Mouse (Mus musculus) kidney, postnatal 0 days (tissue): ENCODE measurements around the gene Isx. TPM values are rescaled to one million over a fixed set of nuclear protein-coding genes. Genes with fewer than 3 reads are reported as not detected.

ENCODE experiments used
- ATAC-seq: fragments of 200-750 bp; cut with Nextera tagmentation; replicated peaks from 2 replicates; pipeline ENCODE4 v1.8.0; 2017; ENCODE audit warnings: low read depth, moderate number of reproducible peaks, moderate TSS enrichment, moderate library complexity; ENCODE audit not compliant: low FRiP score
- DNase-seq: peaks from one replicate; pipeline ENCODE4 v3.0.0-alpha.2; 2016; ENCODE audit warnings: low spot score
- H3K27ac ChIP-seq: fragments of 300-500 bp; sonication (generic); 2 replicates; pipeline ENCODE4 v1.5.1; 2014; ENCODE audit warnings: mild to moderate bottlenecking
- H3K27me3 ChIP-seq: fragments of 300-500 bp; sonication (generic); 2 replicates; pipeline ENCODE4 v1.6.1; 2014; ENCODE audit warnings: low read length, mixed read lengths; ENCODE audit not compliant: insufficient read depth
- H3K36me3 ChIP-seq: fragments of 300-500 bp; sonication (generic); 2 replicates; pipeline ENCODE4 v1.6.1; 2014; ENCODE audit warnings: low read length, mixed read lengths; ENCODE audit not compliant: insufficient read depth
- H3K4me1 ChIP-seq: fragments of 300-500 bp; sonication (generic); replicated peaks from 2 replicates; pipeline ENCODE4 v1.6.1; 2014; ENCODE audit warnings: antibody characterized with exemption, low read length, mixed read lengths; ENCODE audit not compliant: insufficient read depth
- H3K4me2 ChIP-seq: fragments of 300-500 bp; sonication (generic); 2 replicates; pipeline ENCODE4 v1.6.1; 2014; ENCODE audit warnings: mild to moderate bottlenecking, low read length, moderate library complexity, mixed read lengths
- H3K4me3 ChIP-seq: fragments of 300-500 bp; sonication (generic); replicated peaks from 2 replicates; pipeline ENCODE4 v1.5.1; 2014; ENCODE audit warnings: low read depth, low read length
- H3K9ac ChIP-seq: fragments of 300-500 bp; sonication (generic); 2 replicates; pipeline ENCODE4 v1.6.1; 2014; ENCODE audit warnings: low read depth, low read length
- H3K9me3 ChIP-seq: fragments of 300-500 bp; sonication (generic); replicated peaks from 2 replicates; pipeline ENCODE4 v1.6.1; 2016; ENCODE audit warnings: low read length, inconsistent platforms, mixed read lengths
- CTCF ChIP-seq: IDR thresholded peaks from 2 replicates; pipeline ENCODE4 v1.5.1; 2016; ENCODE audit warnings: antibody characterized with exemption, low read depth, mild to moderate bottlenecking, moderate library complexity
- WGBS: fragments of 180-500 bp; shearing (Covaris S2); extraction: QIAGEN DNeasy Blood & Tissue Kit; methylation state at CpG from one replicate; pipeline ENCODE4 v1.1.7; 2014; 5-methylcytosine and 5-hydroxymethylcytosine counted together
- polyA plus RNA-seq: library from polyadenylated mRNA; unstranded; fragments of >200 nt; fragmentation: Nextera tagmentation; extraction: Ambion mirVana; gene quantifications from 2 replicates; pipeline ENCODE4 v1.2.1, GENCODE M21; 2015

Isx gene
- polyA plus RNA-seq, 1 experiment from 2014 or later: 0.11 TPM

- DNase-seq (no peak), ATAC-seq (no peak)
Observed at GRCm38 (mm10) chr8:74870346-74870949, 2.5 kb upstream of the Isx start.

DNA sequence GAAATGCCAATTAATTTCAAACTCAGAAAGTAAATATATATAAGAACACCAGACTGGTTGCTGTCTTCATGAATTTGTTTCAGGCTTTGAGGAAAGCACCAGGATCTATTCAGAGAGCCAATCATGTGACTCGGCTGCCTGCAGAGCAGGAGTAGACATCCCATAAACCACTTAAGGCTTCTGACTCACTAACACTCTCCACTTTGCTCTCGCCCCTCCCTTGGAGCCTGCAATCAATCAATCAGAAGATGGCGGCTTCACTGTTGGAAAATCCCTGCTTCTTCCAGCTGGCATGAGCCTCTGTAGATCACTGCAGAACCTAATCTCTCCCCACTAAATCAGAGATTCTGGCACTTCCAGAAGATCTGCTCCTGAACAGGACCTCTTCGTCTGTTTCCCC, 1.3 kb upstream of the Isx start:
- Histone ChIP-seq H3K27ac (no peak overlapping the region), H3K9ac (no peak overlapping the region), H3K4me3 (no peak overlapping the region), H3K9me3 (no peaks in the 10 kb centered on the region), H3K4me1 (no peaks in the 10 kb centered on the region), H3K4me2 (no peak overlapping the region), H3K36me3 (no peaks in the 10 kb centered on the region), H3K27me3 (no peaks in the 10 kb centered on the region)
- ATAC-seq (no peak), DNase-seq (no peak)
- TF ChIP-seq CTCF: no peak
- WGBS: 16% methylated on average over 4 of the region's 4 CpGs

More at GRCm38 (mm10) chr8:74870346-74870949, 2.5 kb upstream of the Isx start:
- H3K27ac ChIP-seq: no peak overlapping the region
- 73% methylated on average over 4 of the region's 4 CpGs for WGBS
- H3K4me3 ChIP-seq: no peak overlapping the region
- no peaks in the 10 kb centered on the region for H3K4me1 ChIP-seq
- no peak overlapping the region for H3K9ac ChIP-seq
- no peaks in the 10 kb centered on the region for H3K27me3 ChIP-seq
- no peaks in the 10 kb centered on the region for H3K9me3 ChIP-seq
- no peak for TF ChIP-seq CTCF
- H3K36me3 ChIP-seq: no peaks in the 10 kb centered on the region
- no peak overlapping the region for H3K4me2 ChIP-seq

DNA sequence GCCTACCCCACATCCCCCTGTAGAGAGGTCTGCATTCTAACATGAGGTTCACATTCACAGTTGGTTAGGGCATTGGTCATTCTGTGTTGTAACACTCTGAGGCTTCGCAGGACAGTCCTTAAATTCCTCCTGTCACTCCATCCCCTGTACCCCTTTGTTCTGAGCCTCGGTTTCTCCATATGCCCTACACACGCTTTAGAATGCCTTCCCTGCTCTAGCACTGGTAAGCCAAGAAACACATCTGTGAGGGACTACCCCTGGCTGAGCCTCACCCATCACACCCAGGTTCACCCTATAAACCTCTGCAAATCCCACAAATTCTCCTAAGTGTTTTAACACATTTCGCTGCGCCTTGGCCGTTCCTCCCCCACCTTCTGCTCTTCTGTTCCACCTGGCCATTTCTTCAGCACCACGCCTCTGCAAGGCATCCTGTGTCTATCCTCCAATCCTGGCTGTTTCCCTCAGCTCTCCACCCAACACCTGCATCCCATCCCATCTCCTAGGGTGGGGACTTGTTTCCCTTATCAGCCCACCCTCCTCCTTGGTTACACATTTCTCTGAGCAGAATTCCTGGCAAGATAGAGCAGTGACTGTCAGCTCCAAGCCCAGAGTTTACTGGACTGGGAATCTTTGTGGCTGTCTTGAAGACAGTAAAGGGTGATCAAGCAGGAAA, 686 bp upstream of the Isx start:
- Histone ChIP-seq H3K9ac (no peak overlapping the region), H3K4me1 (no peaks in the 10 kb centered on the region), H3K27me3 (no peaks in the 10 kb centered on the region), H3K9me3 (no peaks in the 10 kb centered on the region), H3K4me3 (no peak overlapping the region), H3K27ac (no peak overlapping the region), H3K36me3 (no peaks in the 10 kb centered on the region), H3K4me2 (no peak overlapping the region)
- WGBS: 77% methylated on average over 7 of the region's 7 CpGs
- no peak for DNase-seq
- no peak for ATAC-seq
- no peak for TF ChIP-seq CTCF

GRCm38 (mm10) chr8:74874565-74874964, 1.6 kb downstream of the Isx start:
- Histone ChIP-seq H3K4me3 (no peak overlapping the region), H3K4me2 (no peak overlapping the region), H3K9ac (no peak overlapping the region), H3K27me3 (no peaks in the 10 kb centered on the region), H3K9me3 (no peaks in the 10 kb centered on the region), H3K27ac (no peak overlapping the region), H3K4me1 (no peaks in the 10 kb centered on the region), H3K36me3 (no peaks in the 10 kb centered on the region)
- no peak for TF ChIP-seq CTCF
- ATAC-seq (no peak), DNase-seq (no peak)
- 50% methylated on average over 2 of the region's 2 CpGs for WGBS

GRCm38 (mm10) chr8:74878637-74879036, 5.7 kb downstream of the Isx start:
- H3K9me3 ChIP-seq: no peaks in the 10 kb centered on the region
- H3K4me3 ChIP-seq: no peak overlapping the region
- TF ChIP-seq CTCF: no peak
- 69% methylated on average over 3 of the region's 3 CpGs for WGBS
- H3K4me2 ChIP-seq: no peak overlapping the region
- no peaks in the 10 kb centered on the region for H3K4me1 ChIP-seq
- no peak for ATAC-seq
- no peaks in the 10 kb centered on the region for H3K36me3 ChIP-seq
- H3K27ac ChIP-seq: no peak overlapping the region
- no peak for DNase-seq
- no peaks in the 10 kb centered on the region for H3K27me3 ChIP-seq
- no peak overlapping the region for H3K9ac ChIP-seq

GRCm38 (mm10) chr8:74888763-74889162, 15.8 kb downstream of the Isx start:
- Histone ChIP-seq H3K9me3 (no peaks in the 10 kb centered on the region), H3K4me1 (no peaks in the 10 kb centered on the region), H3K27ac (no peak overlapping the region), H3K4me2 (no peak overlapping the region), H3K27me3 (no peaks in the 10 kb centered on the region), H3K9ac (no peak overlapping the region), H3K36me3 (no peaks in the 10 kb centered on the region), H3K4me3 (no peak overlapping the region)
- no peak for DNase-seq
- 97% methylated on average over 1 of the region's 1 CpGs for WGBS
- ATAC-seq: no peak
- TF ChIP-seq CTCF: no peak
